Mouse (Mus musculus) bone marrow macrophage, adult 2 months (primary cell): ENCODE measurements at regions not wholly inside any gene's neighbourhood (a gene's known extent, or its start where the extent isn't known, plus 50 kb on each side); places are given as distances from the start of the nearest gene placed in this dataset.

Source experiments
- CTCF ChIP-seq: IDR thresholded peaks from 2 replicates; pipeline ENCODE4 v1.5.1; 2012; ENCODE audit warnings: low read depth, mild to moderate bottlenecking, low read length, moderate library complexity
- POLR2A ChIP-seq: IDR thresholded peaks from 2 replicates; pipeline ENCODE4 v1.6.1; 2012; ENCODE audit warnings: mild to moderate bottlenecking, low read depth, low read length, borderline replicate concordance

- TF ChIP-seq CTCF = no peak
- TF ChIP-seq POLR2A = no peak
Observed at GRCm38 (mm10) chr4:125203521-125203920, 75.9 kb upstream of the Zc3h12a start.
